Mouse (Mus musculus) regulatory T cell (primary cell): ENCODE data around the gene Btd.

Experiments
- in situ Hi-C: fragments of 300-600 bp; cut with MboI, MseI; formaldehyde crosslinking; loops from one replicate; pipeline ENCODE4 v1.15.1; 2025; ENCODE audit warnings: high pct_unique_total_duplicates

Btd gene

DNA sequence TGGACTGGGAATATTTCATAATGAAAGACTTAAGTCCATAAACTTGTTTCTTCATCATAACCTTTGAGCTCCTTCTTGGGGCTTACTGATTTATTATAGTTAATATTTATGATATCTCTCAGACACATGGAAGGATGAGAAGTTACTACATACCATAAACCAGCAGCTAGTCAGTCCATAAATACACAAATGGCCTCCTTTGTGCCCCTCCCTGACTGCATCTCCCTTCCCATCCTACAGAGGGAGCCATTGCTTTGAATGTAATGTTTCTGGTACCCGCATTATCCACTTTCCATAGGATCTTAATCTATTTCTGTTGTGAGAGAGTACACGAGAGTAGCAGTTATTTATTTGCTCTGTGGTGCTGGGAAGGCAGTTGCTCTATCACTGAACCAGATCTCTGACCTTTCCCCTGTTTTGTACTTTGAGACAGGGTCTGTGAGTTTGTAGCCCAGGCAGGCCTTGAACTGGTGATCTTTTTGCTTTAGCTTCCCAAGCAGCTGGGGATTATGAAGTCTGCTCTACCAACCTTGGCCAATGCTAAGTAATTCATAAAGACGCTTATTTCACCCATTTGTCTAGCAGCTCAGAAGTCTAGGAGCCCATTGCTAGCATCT is 4.2 kb downstream of the Btd start:
- in situ Hi-C loops: loop anchor here (5.0 to 10.0 kb wide), 3 partner anchors 152 to 510 kb away; partner anchors contain the start of gene Ncoa4

DNA sequence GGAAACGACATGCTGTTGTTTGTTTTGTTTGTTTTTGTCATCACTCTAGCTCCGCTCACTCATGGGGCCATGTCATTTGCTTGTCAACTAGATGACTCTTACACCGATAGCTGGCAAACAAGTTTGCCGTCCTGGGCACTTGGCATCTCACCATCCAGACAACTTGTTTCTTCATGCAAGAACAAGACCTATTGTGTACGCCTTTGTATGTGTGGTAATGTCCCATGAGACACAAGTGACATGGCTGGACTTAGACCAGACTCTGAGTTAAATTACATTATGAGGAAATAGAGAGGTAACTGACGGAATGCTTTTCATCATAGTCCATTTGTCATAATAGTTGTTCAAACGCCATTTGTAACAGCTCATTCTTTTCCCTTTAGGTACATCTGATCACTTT is 5.1 kb downstream of the Btd start:
- in situ Hi-C loops: loop anchor here (5.0 to 10.0 kb wide), 3 partner anchors 151 to 509 kb away; partner anchors contain the start of gene Ncoa4

DNA sequence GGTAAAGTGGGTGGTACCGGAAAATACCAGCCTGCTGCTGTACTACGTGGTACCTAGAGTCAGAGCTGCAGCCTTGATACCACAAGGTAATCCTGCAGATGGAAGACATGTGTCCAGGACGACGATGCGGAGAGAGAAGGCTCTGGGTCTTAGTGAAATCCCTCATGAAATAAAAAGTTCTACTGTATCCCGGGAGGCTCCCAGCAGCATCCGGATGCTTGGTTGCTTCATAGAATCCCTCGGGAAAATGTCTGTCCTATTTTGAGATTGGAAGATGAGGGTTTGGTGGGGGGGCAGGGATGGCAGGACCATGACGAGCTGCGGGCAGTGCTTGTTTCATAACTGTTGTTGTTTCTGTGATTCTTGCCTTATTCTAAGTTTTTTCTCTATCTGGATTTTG is 7.2 kb downstream of the Btd start:
- in situ Hi-C loops: loop anchor here (5.0 to 10.0 kb wide), 3 partner anchors 149 to 507 kb away; partner anchors contain the start of gene Ncoa4

DNA sequence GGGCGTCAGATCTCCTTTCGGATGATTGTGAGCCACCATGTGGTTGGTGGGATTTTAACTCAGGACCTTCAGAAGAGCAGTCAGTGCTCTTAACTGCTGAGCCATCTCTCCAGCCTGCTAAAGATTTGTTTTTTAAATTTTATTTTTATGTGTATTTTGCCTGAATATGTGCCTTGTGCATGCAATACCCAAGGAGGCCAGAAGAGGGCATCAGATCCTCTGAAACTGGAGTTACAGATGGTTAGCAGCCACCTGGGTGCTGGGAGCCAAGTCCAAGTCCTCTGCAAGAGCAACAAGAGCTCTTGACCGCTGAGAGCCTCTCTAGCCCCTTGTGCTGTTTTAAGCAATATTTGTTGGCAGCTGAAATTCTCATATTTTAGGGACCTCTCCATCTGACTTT is 9.5 kb downstream of the Btd start:
- in situ Hi-C loops: no loop called here

DNA sequence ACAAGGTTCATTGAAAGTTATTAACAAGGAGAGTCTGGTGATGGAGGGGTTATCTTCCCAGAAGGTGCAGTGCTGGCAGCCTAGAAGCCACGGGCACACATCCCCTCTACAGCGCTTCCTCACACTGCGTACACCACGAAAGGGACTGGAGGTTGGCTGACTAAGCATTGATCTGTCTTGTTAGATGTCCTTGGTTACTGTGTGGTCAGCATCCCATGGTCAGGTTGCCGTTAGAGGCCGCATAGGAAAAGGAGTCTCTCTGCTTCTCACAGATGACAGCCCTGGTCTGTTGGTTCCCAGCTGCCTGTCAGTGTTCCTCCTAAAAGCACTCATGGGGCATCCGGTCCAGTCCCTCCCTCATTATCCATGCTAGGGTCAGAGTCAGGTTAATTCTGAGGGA is 10.4 kb downstream of the Btd start:
- in situ Hi-C loops: no loop called here

DNA sequence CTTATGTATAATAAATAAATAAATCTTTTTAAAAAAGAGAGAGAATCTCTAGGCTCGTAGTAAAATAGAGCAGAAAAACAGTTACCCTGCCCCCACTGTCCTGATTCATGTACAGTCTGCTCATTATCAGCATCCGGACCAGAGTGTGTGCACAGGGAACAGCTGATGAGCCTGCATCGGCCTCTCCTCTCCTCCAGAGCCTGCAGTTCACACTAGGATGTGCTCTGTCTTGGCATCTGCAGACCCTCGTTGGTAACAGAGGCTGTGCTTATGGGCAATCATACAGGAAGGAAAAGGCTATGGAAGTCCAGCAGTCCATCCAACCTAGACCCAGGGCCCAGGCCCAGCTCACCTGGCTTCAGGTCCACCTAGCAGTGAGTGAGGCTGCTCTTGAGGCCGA is 11.3 kb downstream of the Btd start:
- in situ Hi-C loops: no loop called here

DNA sequence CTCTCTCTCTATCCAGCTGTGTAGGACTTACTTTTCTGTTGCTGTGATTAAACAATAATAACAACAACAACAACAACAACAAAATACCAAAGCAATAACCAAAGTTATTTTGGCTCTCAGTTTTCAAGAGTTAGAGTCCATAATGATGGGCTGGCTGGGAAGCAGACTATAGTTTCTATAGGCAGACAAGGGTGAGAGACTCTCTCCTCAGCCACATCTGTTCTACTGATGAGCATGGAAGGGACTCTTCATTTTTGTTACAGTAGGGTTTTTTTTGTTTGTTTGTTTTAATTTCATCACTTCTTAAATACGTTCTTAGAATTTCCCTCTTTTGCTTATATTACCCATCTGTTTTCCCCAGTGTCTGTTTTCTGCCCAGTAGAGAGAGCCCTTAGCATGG is 11.8 kb downstream of the Btd start:
- in situ Hi-C loops: no loop called here

GRCm38 (mm10) chr14:31653101-31653875 is 12.5 kb downstream of the Btd start:
- in situ Hi-C loops: no loop called here

DNA sequence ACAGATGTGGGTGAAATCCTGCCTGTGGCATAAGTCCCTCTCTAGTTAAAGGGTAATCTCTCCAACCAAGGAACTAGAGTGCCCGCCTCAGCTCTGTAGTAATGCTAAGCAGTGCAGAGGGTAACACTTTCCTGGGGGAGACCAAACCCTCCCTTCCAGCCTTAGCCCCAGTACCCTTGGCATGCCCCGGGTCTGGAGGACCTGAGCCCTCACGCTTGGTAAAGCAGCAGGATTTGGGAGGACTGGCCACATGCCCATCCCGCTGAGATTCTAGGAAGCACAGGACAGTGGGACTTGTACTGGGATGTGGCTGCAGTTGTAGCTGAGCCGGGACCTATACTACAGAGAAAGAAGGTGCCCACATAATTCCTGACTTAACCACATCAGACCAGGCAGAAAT is 14.0 kb downstream of the Btd start:
- in situ Hi-C loops: no loop called here

GRCm38 (mm10) chr14:31655406-31655805 is 14.6 kb downstream of the Btd start:
- in situ Hi-C loops: no loop called here

GRCm38 (mm10) chr14:31656386-31656785 is 15.6 kb downstream of the Btd start:
- in situ Hi-C loops: no loop called here

- in situ Hi-C loops: no loop called here
These were observed 16.2 kb downstream of the Btd start for GRCm38 (mm10) chr14:31656857-31657645.

- in situ Hi-C loops: no loop called here
These were observed 17.4 kb downstream of the Btd start for GRCm38 (mm10) chr14:31658126-31658680.

GRCm38 (mm10) chr14:31659501-31660181 is 18.8 kb downstream of the Btd start:
- in situ Hi-C loops: no loop called here

DNA sequence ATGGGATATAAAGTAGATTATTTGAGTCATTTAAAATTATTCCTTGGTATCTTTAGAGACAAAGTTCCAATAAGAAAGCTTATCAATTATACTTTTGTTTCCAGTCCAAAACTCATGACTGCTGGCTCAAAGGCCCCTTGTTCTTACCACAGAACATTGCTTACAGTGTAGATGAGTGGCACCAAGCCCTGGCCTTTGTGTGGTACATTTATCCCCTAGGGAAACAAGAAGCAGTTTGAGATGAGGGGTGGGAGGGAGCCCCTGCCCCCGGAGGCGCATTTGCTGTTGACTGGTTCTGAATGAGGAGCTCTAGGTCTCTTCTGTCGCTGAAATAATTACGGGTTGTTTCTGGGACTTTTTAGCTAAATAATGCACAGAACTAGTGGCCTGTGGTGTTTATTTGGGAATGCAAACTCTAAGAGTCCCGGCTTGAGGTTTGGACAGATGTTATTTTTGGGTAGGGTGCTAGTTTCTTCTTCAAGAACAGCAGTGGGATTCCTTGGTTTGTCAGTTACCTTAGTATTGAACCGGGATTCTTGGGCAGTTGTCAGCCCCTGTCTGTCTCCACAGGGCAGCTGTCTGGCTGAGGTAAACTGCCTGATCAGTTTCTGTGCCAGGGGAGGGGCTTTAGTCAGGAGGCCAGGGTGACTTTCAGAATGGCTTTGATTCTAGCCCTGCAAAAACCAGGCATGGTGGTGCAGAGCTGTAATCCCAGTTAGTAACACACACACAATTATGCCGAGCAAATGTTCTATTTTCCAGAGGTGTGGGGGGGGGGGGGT is 19.7 kb downstream of the Btd start:
- in situ Hi-C loops: no loop called here

DNA sequence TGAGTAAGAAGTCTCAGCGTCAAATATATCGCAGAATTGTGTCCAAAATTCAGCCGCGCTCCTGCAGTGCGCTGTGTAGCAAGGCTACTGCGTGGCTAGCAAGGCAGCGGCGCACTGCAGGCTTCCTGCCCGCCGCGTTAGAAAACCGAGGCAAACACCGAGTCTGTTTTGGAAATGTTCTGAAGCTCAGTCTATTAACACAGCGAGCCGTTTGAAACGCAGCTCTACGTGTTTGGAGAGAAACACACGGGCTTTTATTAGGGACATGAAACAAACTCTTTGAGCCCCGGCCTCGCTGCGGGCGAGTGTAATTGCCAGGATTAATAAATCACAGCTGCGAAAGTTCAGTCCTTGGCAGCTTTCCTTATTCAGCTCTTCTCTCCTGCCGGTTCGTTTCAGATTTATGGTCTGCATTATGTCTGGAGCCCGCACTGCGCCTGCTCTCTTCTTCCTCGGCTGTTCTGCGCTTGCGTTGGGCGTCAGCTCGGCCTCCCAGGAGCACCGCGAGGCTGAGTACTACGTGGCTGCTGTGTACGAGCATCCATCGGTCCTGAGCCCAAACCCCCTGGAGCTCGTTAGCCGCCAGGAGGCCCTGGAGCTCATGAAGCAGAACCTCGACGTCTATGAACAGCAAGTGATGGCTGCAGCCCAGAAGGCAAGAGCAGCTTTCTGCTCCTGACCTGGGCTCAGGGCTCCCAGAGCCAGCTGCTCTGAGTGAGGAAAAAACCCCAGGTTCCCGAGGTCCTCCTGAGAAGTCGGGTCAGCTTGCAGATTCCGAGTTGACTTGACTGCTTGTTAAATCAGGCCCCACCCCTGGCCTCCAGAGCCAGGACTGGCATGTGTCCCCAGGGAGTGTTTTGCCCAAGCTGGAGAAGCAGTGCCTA is 21.1 kb downstream of the Btd start:
- in situ Hi-C loops: no loop called here

DNA sequence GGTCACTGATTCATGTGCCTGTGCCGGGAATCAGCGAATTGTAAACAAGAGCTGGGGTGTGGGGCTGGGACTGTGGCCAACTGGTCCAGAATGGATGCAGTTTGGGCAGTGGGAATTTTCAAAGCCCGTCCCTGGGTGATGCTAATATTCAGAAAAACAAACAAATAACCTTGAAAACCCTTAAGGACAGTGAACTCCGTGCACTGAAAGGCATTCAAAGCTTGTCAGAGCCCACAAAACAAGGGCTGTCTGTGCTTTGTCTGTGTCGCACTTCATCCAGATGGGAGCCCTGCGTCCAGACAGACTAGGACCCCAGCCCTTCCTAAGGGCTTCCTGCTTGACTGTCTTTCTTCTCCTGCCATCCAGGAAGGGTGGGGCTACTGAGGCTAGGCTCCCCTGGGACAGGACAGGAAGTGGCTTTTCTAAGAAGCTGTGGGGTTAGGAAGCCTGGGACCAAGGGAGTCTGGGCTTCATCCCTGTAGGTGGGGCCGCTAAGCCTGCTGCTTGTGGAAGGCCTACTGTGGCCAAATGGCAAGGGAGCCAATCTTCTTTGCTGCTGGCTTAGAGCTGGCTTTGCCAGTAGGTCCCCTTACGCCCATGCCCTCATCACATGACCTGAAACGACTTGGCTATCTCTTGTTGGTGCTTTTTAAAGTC is 21.9 kb downstream of the Btd start:
- in situ Hi-C loops: no loop called here

DNA sequence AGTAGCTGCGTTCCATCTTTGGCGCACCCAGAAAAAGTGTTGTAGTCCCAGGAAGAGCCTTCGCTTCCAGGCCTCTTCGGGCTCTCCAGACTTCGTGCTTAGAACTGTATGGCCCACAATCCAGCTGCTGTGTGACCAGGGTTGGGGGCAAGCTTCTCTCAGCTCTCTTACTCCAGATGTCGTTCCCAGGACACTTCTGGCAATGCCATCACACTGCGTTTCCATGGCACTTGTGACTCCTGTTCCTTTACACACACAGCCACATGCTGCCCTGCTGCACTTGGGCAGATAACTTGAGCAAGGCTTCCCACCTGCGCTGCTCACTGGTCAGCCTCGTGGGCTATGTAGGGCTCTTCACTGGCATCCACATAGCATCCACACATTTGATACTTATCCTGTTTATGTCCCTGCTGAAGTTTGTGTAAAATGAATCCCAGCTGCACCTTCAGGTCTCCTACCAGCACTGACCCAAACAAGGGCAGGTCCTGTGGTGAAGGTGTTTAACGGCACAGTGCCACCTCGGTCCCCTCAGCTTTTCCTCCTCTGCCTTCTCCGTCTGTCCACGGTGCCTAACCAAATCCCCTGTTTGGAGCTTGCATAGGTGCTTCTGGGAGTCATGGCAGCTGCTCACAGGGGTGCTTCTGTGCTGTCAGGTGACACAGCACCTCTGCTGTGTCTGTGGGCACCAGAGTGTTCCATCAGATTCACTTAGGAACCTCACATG is 22.7 kb downstream of the Btd start:
- in situ Hi-C loops: no loop called here
